Mouse (Mus musculus) heart, postnatal 0 days (tissue): ENCODE measurements around the gene Caml.

ENCODE experiments used
- CTCF ChIP-seq: IDR thresholded peaks from 2 replicates; pipeline ENCODE4 v1.5.1; 2016; ENCODE audit warnings: antibody characterized with exemption, control low read depth, low read depth
- EP300 ChIP-seq: IDR thresholded peaks from 2 replicates; pipeline ENCODE4 v1.6.1; 2016; ENCODE audit warnings: antibody characterized with exemption, low read depth

DNA sequence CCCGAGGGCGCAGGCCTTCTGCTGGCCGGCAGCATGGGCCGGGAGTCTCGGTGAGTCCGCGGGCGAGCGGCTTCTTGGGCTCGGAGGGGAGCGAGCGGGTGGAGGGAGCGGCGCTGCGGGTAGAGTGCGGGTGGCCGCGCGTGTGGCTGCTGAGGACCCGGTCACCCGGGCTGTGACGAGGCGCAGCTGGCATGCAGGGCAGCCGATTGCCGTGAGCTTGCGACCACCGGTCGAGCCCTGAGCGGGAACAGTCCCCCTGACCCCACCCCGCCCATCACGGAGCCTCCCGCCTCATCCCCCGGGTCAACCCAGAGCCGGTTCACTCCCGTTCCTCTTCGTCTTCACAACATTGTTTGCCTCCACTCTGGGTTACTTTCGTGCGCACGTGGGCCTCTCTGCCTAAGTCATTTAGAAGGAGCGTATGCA lies 12.4 kb downstream of the Caml start:
- no peak for TF ChIP-seq CTCF
- TF ChIP-seq EP300 = no peak
